Mouse (Mus musculus): ENCODE data around the gene Calcoco1. TPM values are rescaled to one million over a fixed set of nuclear protein-coding genes. Genes with fewer than 3 reads are reported as not detected.

Calcoco1 gene
- polyA plus RNA-seq, 1 experiment from 2014 or later: 38.3 TPM

- H3K4me1 ChIP-seq (ENCODE audit: control insufficient read depth, insufficient read depth, low read length): peaks cover 54% of the 10 kb centered on the region
- no peak overlapping the region for H3K4me3 ChIP-seq (ENCODE audit: low read depth, low read length)
- H3K27ac ChIP-seq (ENCODE audit: low read length): peak overlapping the region; percentile 98
- H3K27me3 ChIP-seq (ENCODE audit: control insufficient read depth, insufficient read depth, low read depth, low read length): peaks cover 1% of the 10 kb centered on the region; the same call in 1 of the 2 replicates
- H3K9me3 ChIP-seq (replicated peaks; ENCODE audit: control insufficient read depth, low read length, poor library complexity, severe bottlenecking): no peaks in the 10 kb centered on the region
- WGBS: 2% methylated on average over 14 of the region's 14 CpGs
- peak overlapping the region; percentile 32 for H3K4me2 ChIP-seq (ENCODE audit: low read length)
- H3K9ac ChIP-seq (ENCODE audit: low read depth, low read length): peak overlapping the region; percentile 64
- H3K36me3 ChIP-seq (ENCODE audit: control insufficient read depth, insufficient read depth, low read length): no peaks in the 10 kb centered on the region
- ATAC-seq: peak; percentile 77
Observed at GRCm38 (mm10) chr15:102743996-102744395, 22.0 kb upstream of the Calcoco1 start.

- Histone ChIP-seq H3K9ac (ENCODE audit: low read depth, low read length) (peak overlapping the region; percentile 64), H3K4me1 (ENCODE audit: control insufficient read depth, insufficient read depth, low read length) (peaks cover 54% of the 10 kb centered on the region), H3K36me3 (ENCODE audit: control insufficient read depth, insufficient read depth, low read length) (no peaks in the 10 kb centered on the region), H3K4me2 (ENCODE audit: low read length) (no peak overlapping the region), H3K9me3 (replicated peaks; ENCODE audit: control insufficient read depth, low read length, poor library complexity, severe bottlenecking) (no peaks in the 10 kb centered on the region), H3K27ac (ENCODE audit: low read length) (peak overlapping the region; percentile 98), H3K4me3 (ENCODE audit: low read depth, low read length) (no peak overlapping the region), H3K27me3 (ENCODE audit: control insufficient read depth, insufficient read depth, low read depth, low read length) (no peaks in the 10 kb centered on the region)
- 13% methylated on average over 8 of the region's 8 CpGs for WGBS
- peak; percentile 31 for ATAC-seq
Observed at GRCm38 (mm10) chr15:102743196-102743595, 21.2 kb upstream of the Calcoco1 start.

- H3K27ac ChIP-seq (ENCODE audit: low read length): peak overlapping the region; percentile 98
- H3K4me1 ChIP-seq (ENCODE audit: control insufficient read depth, insufficient read depth, low read length): peaks cover 50% of the 10 kb centered on the region
- H3K27me3 ChIP-seq (ENCODE audit: control insufficient read depth, insufficient read depth, low read depth, low read length): no peaks in the 10 kb centered on the region
- no peaks in the 10 kb centered on the region for H3K36me3 ChIP-seq (ENCODE audit: control insufficient read depth, insufficient read depth, low read length)
- no peak overlapping the region for H3K4me3 ChIP-seq (ENCODE audit: low read depth, low read length)
- H3K9me3 ChIP-seq (replicated peaks; ENCODE audit: control insufficient read depth, low read length, poor library complexity, severe bottlenecking): no peaks in the 10 kb centered on the region
- no peak overlapping the region for H3K4me2 ChIP-seq (ENCODE audit: low read length)
- peak; percentile 41; the same call in 1 of the 2 replicates for ATAC-seq
- peak overlapping the region; percentile 64; the same call in 1 of the 2 replicates for H3K9ac ChIP-seq (ENCODE audit: low read depth, low read length)
- under 1% methylated on average over 10 of the region's 10 CpGs for WGBS
Observed at GRCm38 (mm10) chr15:102742589-102742988, 20.6 kb upstream of the Calcoco1 start.

- Histone ChIP-seq H3K36me3 (ENCODE audit: control insufficient read depth, insufficient read depth, low read length) (no peaks in the 10 kb centered on the region), H3K4me3 (ENCODE audit: low read depth, low read length) (no peak overlapping the region), H3K4me2 (ENCODE audit: low read length) (no peak overlapping the region), H3K9me3 (replicated peaks; ENCODE audit: control insufficient read depth, low read length, poor library complexity, severe bottlenecking) (no peaks in the 10 kb centered on the region), H3K27me3 (ENCODE audit: control insufficient read depth, insufficient read depth, low read depth, low read length) (no peaks in the 10 kb centered on the region), H3K4me1 (ENCODE audit: control insufficient read depth, insufficient read depth, low read length) (peaks cover 34% of the 10 kb centered on the region), H3K9ac (ENCODE audit: low read depth, low read length) (no peak overlapping the region), H3K27ac (ENCODE audit: low read length) (no peak overlapping the region)
- no peak for ATAC-seq
- WGBS: 30% methylated on average over 15 of the region's 15 CpGs
Observed at GRCm38 (mm10) chr15:102739520-102740297, 17.7 kb upstream of the Calcoco1 start.

- Histone ChIP-seq H3K4me1 (ENCODE audit: control insufficient read depth, insufficient read depth, low read length) (peaks cover 22% of the 10 kb centered on the region), H3K9ac (ENCODE audit: low read depth, low read length) (no peak overlapping the region), H3K4me2 (ENCODE audit: low read length) (no peak overlapping the region), H3K4me3 (ENCODE audit: low read depth, low read length) (no peak overlapping the region), H3K9me3 (replicated peaks; ENCODE audit: control insufficient read depth, low read length, poor library complexity, severe bottlenecking) (no peaks in the 10 kb centered on the region), H3K36me3 (ENCODE audit: control insufficient read depth, insufficient read depth, low read length) (no peaks in the 10 kb centered on the region), H3K27me3 (ENCODE audit: control insufficient read depth, insufficient read depth, low read depth, low read length) (no peaks in the 10 kb centered on the region), H3K27ac (ENCODE audit: low read length) (no peak overlapping the region)
- no peak for ATAC-seq
- WGBS: 56% methylated on average over 2 of the region's 2 CpGs
Observed at GRCm38 (mm10) chr15:102738434-102738833, 16.5 kb upstream of the Calcoco1 start.

GRCm38 (mm10) chr15:102737092-102737491 is 15.1 kb upstream of the Calcoco1 start:
- H3K36me3 ChIP-seq (ENCODE audit: control insufficient read depth, insufficient read depth, low read length): no peaks in the 10 kb centered on the region
- H3K27ac ChIP-seq (ENCODE audit: low read length): no peak overlapping the region
- peak; percentile 6 for ATAC-seq
- no peak overlapping the region for H3K4me2 ChIP-seq (ENCODE audit: low read length)
- WGBS: 85% methylated on average over 19 of the region's 19 CpGs
- peaks cover 16% of the 10 kb centered on the region for H3K4me1 ChIP-seq (ENCODE audit: control insufficient read depth, insufficient read depth, low read length)
- no peak overlapping the region for H3K4me3 ChIP-seq (ENCODE audit: low read depth, low read length)
- H3K9ac ChIP-seq (ENCODE audit: low read depth, low read length): no peak overlapping the region
- H3K27me3 ChIP-seq (ENCODE audit: control insufficient read depth, insufficient read depth, low read depth, low read length): no peaks in the 10 kb centered on the region
- H3K9me3 ChIP-seq (replicated peaks; ENCODE audit: control insufficient read depth, low read length, poor library complexity, severe bottlenecking): no peaks in the 10 kb centered on the region

GRCm38 (mm10) chr15:102736127-102736944 is 14.4 kb upstream of the Calcoco1 start:
- WGBS: 16% methylated on average over 28 of the region's 36 CpGs
- H3K9ac ChIP-seq (ENCODE audit: low read depth, low read length): peak overlapping the region; percentile 52

GRCm38 (mm10) chr15:102735031-102735430 is 13.1 kb upstream of the Calcoco1 start:
- ATAC-seq: no peak
- no peak overlapping the region for H3K27ac ChIP-seq (ENCODE audit: low read length)

More at GRCm38 (mm10) chr15:102736127-102736944, 14.4 kb upstream of the Calcoco1 start:
- H3K4me3 ChIP-seq (ENCODE audit: low read depth, low read length): peak overlapping the region; percentile 28
- H3K36me3 ChIP-seq (ENCODE audit: control insufficient read depth, insufficient read depth, low read length): no peaks in the 10 kb centered on the region
- H3K9me3 ChIP-seq (replicated peaks; ENCODE audit: control insufficient read depth, low read length, poor library complexity, severe bottlenecking): no peaks in the 10 kb centered on the region
- peak overlapping the region; percentile 47 for H3K27ac ChIP-seq (ENCODE audit: low read length)
- peak; percentile 43 for ATAC-seq
- H3K27me3 ChIP-seq (ENCODE audit: control insufficient read depth, insufficient read depth, low read depth, low read length): no peaks in the 10 kb centered on the region
- peaks cover 16% of the 10 kb centered on the region for H3K4me1 ChIP-seq (ENCODE audit: control insufficient read depth, insufficient read depth, low read length)
- peak overlapping the region; percentile 52 for H3K4me2 ChIP-seq (ENCODE audit: low read length)

More at GRCm38 (mm10) chr15:102735031-102735430, 13.1 kb upstream of the Calcoco1 start:
- Histone ChIP-seq H3K4me2 (ENCODE audit: low read length) (no peak overlapping the region), H3K9ac (ENCODE audit: low read depth, low read length) (no peak overlapping the region), H3K9me3 (replicated peaks; ENCODE audit: control insufficient read depth, low read length, poor library complexity, severe bottlenecking) (no peaks in the 10 kb centered on the region), H3K4me3 (ENCODE audit: low read depth, low read length) (no peak overlapping the region), H3K36me3 (ENCODE audit: control insufficient read depth, insufficient read depth, low read length) (no peaks in the 10 kb centered on the region), H3K27me3 (ENCODE audit: control insufficient read depth, insufficient read depth, low read depth, low read length) (no peaks in the 10 kb centered on the region), H3K4me1 (ENCODE audit: control insufficient read depth, insufficient read depth, low read length) (peaks cover 16% of the 10 kb centered on the region)
- 32% methylated on average over 14 of the region's 14 CpGs for WGBS
